Mouse (Mus musculus): ENCODE measurements around the gene Casq1. TPM values are rescaled to one million over a fixed set of nuclear protein-coding genes. Genes with fewer than 3 reads are reported as not detected.
"Not testable (repeated sequence)": the region's sequence is repeated elsewhere in the genome, so short reads cannot be mapped to it uniquely, and the experiment has no call there.

The Casq1 gene
- total RNA-seq (2021), result under 1 TPM in 1 of 2 experiments, not detected in 1; 0.48 TPM
- long read RNA-seq, experiment 1, result 0 reads
- long read RNA-seq, experiment 2, result 0 reads

- TF ChIP-seq CTCF (IDR thresholded peaks at IDR 0.05), result no peak
- Histone ChIP-seq H3K27ac (no peak within 1 kb of the TSS), H3K4me3 (no peak within 1 kb of the TSS)
- DNase-seq (ENCODE audit: extremely low spot score in 1 of 2, low spot score in 2 of 2), result no peak
- intact Hi-C loops (cut with DNase I), result loop anchor here (5.0 kb wide), 1 partner anchor 52 kb away; no protein-coding TSS in a partner anchor
Observed at GRCm38 (mm10) chr1:172219451-172220406, at the start of gene Casq1. Gene Casq1 (minus strand): TSS chr1:172219868.

GRCm38 (mm10) chr1:172261477-172262078 lies 41.9 kb upstream of the Casq1 start, which contains the start of gene Igsf8:
Gene Igsf8 (plus strand): TSS chr1:172261641.
- no peak for DNase-seq (ENCODE audit: extremely low spot score in 1 of 2, low spot score in 2 of 2)
- no peak for TF ChIP-seq CTCF (IDR thresholded peaks at IDR 0.05)
- Histone ChIP-seq H3K27ac (no peak within 1 kb of the TSS), H3K4me3 (no peak within 1 kb of the TSS)
- intact Hi-C loops (cut with DNase I), result no loop called here

- intact Hi-C loops (cut with DNase I), result no loop called here
- Histone ChIP-seq H3K27ac (no peak within 1 kb of the TSS), H3K4me3 (no peak within 1 kb of the TSS)
- TF ChIP-seq CTCF (IDR thresholded peaks at IDR 0.05), result no peak
- DNase-seq (ENCODE audit: extremely low spot score in 1 of 2, low spot score in 2 of 2), result no peak
Observed at GRCm38 (mm10) chr1:172258314-172258713, 38.6 kb upstream of the Casq1 start, which contains the start of gene Atp1a4. Gene Atp1a4 (minus strand): TSS chr1:172258414.

GRCm38 (mm10) chr1:172247679-172248078 lies 28.0 kb upstream of the Casq1 start:
- no peak for DNase-seq (ENCODE audit: extremely low spot score in 1 of 2, low spot score in 2 of 2)
- no peak overlapping the region for H3K27ac ChIP-seq
- intact Hi-C loops (cut with DNase I), result no loop called here
- TF ChIP-seq CTCF (IDR thresholded peaks at IDR 0.05), result peak; percentile 54
- no peak overlapping the region for H3K4me3 ChIP-seq

GRCm38 (mm10) chr1:172247216-172247615 lies 27.5 kb upstream of the Casq1 start:
- DNase-seq (ENCODE audit: extremely low spot score in 1 of 2, low spot score in 2 of 2), result no peak
- no peak for TF ChIP-seq CTCF (IDR thresholded peaks at IDR 0.05)
- no peak overlapping the region for H3K27ac ChIP-seq
- intact Hi-C loops (cut with DNase I), result no loop called here
- H3K4me3 ChIP-seq, result no peak overlapping the region

GRCm38 (mm10) chr1:172244645-172245044 lies 25.0 kb upstream of the Casq1 start:
- H3K27ac ChIP-seq; DNase-seq (ENCODE audit: extremely low spot score in 1 of 2, low spot score in 2 of 2); intact Hi-C loops (cut with DNase I); H3K4me3 ChIP-seq: not testable (repeated sequence)

- no peak for DNase-seq (ENCODE audit: extremely low spot score in 1 of 2, low spot score in 2 of 2)
- no peak overlapping the region for H3K4me3 ChIP-seq
- no peak overlapping the region for H3K27ac ChIP-seq
- peak; percentile 21 for TF ChIP-seq CTCF (IDR thresholded peaks at IDR 0.05)
- intact Hi-C loops (cut with DNase I), result no loop called here
Observed at GRCm38 (mm10) chr1:172243547-172244205, 24.0 kb upstream of the Casq1 start.

- intact Hi-C loops (cut with DNase I), result no loop called here
- no peak overlapping the region for H3K27ac ChIP-seq
- H3K4me3 ChIP-seq, result no peak overlapping the region
- no peak for TF ChIP-seq CTCF (IDR thresholded peaks at IDR 0.05)
- no peak for DNase-seq (ENCODE audit: extremely low spot score in 1 of 2, low spot score in 2 of 2)
Observed at GRCm38 (mm10) chr1:172242401-172242800, 22.7 kb upstream of the Casq1 start.

- TF ChIP-seq CTCF (IDR thresholded peaks at IDR 0.05), result no peak
- H3K4me3 ChIP-seq, result no peak overlapping the region
- no peak for DNase-seq (ENCODE audit: extremely low spot score in 1 of 2, low spot score in 2 of 2)
- H3K27ac ChIP-seq, result no peak overlapping the region
- intact Hi-C loops (cut with DNase I), result no loop called here
Observed at GRCm38 (mm10) chr1:172240945-172241708, 21.5 kb upstream of the Casq1 start.

- TF ChIP-seq CTCF (IDR thresholded peaks at IDR 0.05), result no peak
- intact Hi-C loops (cut with DNase I), result no loop called here
- Histone ChIP-seq H3K4me3 (no peak overlapping the region), H3K27ac (no peak overlapping the region)
- no peak for DNase-seq (ENCODE audit: extremely low spot score in 1 of 2, low spot score in 2 of 2)
Observed at GRCm38 (mm10) chr1:172229215-172229614, 9.5 kb upstream of the Casq1 start.

GRCm38 (mm10) chr1:172228209-172228608 lies 8.5 kb upstream of the Casq1 start:
- no peak for DNase-seq (ENCODE audit: extremely low spot score in 1 of 2, low spot score in 2 of 2)
- no peak overlapping the region for H3K4me3 ChIP-seq
- TF ChIP-seq CTCF (IDR thresholded peaks at IDR 0.05), result no peak
- no peak overlapping the region for H3K27ac ChIP-seq
- intact Hi-C loops (cut with DNase I), result no loop called here

Data from left cerebral cortex, adult 2 months (tissue).